Mouse (Mus musculus) ES-Bruce4 (cell line): ENCODE data around the gene Ltbp1.

Experiments
- CTCF ChIP-seq: IDR thresholded peaks from one replicate; pipeline ENCODE4 v1.8.1; 2011; ENCODE audit warnings: low read depth, low read length
- EP300 ChIP-seq: IDR thresholded peaks from 2 replicates; pipeline ENCODE4 v1.6.1; 2011; ENCODE audit warnings: low read depth, low read length; ENCODE audit not compliant: insufficient read depth
- POLR2A ChIP-seq: IDR thresholded peaks from one replicate; pipeline ENCODE4 v1.8.1; 2011; ENCODE audit warnings: low read length; ENCODE audit not compliant: insufficient read depth

DNA sequence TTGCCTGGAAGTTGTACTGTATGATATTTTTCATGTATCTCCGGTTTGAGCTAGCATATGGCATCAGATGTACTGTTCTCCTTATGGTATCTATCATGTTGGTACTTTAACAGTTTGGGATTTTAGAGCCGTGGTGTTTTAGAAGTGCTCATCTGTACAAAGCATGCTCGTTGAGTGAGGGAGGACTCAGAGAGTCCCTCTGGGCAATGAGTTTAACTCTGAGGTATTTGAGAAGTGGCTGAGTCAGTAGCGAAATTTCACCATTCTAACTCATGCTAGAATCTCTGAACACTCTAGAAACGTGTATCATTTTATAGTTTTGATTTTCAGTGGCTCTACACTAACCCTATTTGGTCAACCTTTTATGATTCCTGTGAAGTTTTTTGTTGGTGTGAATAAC is 49.9 kb downstream of the Ltbp1 start:
- no peak for TF ChIP-seq EP300
- no peak for TF ChIP-seq CTCF
- TF ChIP-seq POLR2A = no peak
